Mouse (Mus musculus): ENCODE measurements around the gene Rpusd4.

DNA sequence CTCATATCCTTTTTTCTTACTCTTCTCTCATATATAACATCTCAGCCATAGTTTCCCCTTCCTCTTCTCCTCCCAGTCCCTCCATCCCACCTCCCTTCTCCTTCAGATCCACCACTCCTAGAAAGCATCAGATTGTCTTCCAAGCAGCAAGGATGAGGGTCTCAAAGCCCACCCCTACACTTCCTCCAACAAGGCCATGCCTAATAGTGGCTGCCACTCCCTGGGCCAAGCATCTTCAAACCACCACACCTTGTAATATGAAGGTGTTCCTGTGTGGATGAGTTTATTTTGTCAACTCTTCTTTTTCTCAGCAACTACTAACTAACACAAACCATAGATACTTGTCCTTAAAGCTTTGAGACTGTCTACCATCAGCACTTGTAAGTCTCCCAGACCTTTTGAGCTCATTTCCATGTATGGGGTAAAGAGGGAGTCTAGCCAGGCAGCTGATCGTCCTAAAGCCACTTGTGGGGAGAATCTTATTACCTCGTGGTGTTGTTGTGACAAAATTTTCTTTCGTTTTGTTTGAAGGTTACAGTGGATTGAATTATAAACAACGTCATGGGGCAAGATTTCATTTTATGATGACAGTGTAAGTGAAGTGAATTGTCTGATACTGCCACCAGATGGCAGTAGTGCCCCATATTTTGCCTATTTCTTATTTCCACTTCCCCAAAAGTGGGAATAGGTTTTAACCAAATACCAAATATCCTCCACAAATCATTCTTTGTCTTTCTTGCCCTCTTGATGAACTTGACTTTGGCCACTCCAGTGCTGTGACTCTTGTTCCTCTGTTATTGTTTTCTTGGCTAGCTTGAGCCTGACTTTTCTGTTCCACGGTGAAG, 14.6 kb downstream of the Rpusd4 start:
- no peak for TF ChIP-seq EP300 (optimal IDR thresholded peaks at IDR 0.05)
- peak; percentile 91 for TF ChIP-seq CTCF (IDR thresholded peaks at IDR 0.05; ENCODE audit: low read depth)
